11 mouse cellular contexts compared by ENCODE assay signal in genomic region chr5:96912254-96912635, GRCm38 (mm10).
DNase-seq lines count a peak whose midpoint lies in the region; ATAC-seq lines count a peak whose summit lies in the region.
"Had no signal": no experiment of that assay in that cellular context is flagged by ENCODE, and none has a peak within 500 bp of the region (broad histone marks: within the 10 kb centered on the region; RNA-seq: fewer than 3 reads in every experiment).

No protein-coding gene starts in this region.

- no peak for DNase-seq in heart, postnatal 4 days
- peak; percentile 38 to 40 for DNase-seq in B cell, adult 2 months
- no peak for DNase-seq in testis, postnatal 14 days (ENCODE audit: low spot score)
- no peak for DNase-seq in right cerebral cortex, postnatal 10 days (ENCODE audit: low spot score in 2 of 2)
- DNase-seq in urinary bladder, postnatal 14 days (ENCODE audit: low spot score) = no peak
- DNase-seq: cerebellum, postnatal 25 days had no signal

- H3K9me3 ChIP-seq in heart, embryonic 16.5 days (replicated peaks; ENCODE audit: control insufficient read depth, low read length) = no peaks in the 10 kb centered on the region
- H3K9me3 ChIP-seq in liver, embryonic 15.5 days (replicated peaks) = no peaks in the 10 kb centered on the region
- H3K9me3 ChIP-seq: hindbrain, embryonic 15.5 days had no signal

- no peaks in the 10 kb centered on the region for H3K27me3 ChIP-seq in heart, embryonic 16.5 days (ENCODE audit: control insufficient read depth, insufficient read depth, low read length)
- no peaks in the 10 kb centered on the region for H3K27me3 ChIP-seq in liver, embryonic 15.5 days
- H3K27me3 ChIP-seq: hindbrain, embryonic 15.5 days had no signal

- WGBS in heart, embryonic 16.5 days = 45% methylated on average over 4 of the region's 4 CpGs
- 16% methylated on average over 4 of the region's 4 CpGs for WGBS in liver, embryonic 15.5 days (ENCODE audit: insufficient replicate concordance)

- peak overlapping the region; percentile 74 for H3K27ac ChIP-seq in heart, embryonic 16.5 days (ENCODE audit: low read length)
- peak overlapping the region; percentile 80 for H3K27ac ChIP-seq in brown adipose tissue, adult 24 weeks (replicated peaks; ENCODE audit: low read depth, low read length)
- H3K27ac ChIP-seq in liver, embryonic 15.5 days (replicated peaks) = peak overlapping the region; percentile 94
- H3K27ac ChIP-seq: hindbrain, embryonic 15.5 days had no signal

- ATAC-seq in heart, embryonic 16.5 days (replicated peaks; ENCODE audit: extremely low read depth, insufficient read depth, low FRiP score) = no peak
- ATAC-seq in liver, embryonic 15.5 days (ENCODE audit: insufficient read depth) = no peak
- ATAC-seq: forebrain, embryonic 16.5 days had no signal

- H3K4me3 ChIP-seq in heart, embryonic 16.5 days (ENCODE audit: low read length) = no peak overlapping the region
- no peak overlapping the region for H3K4me3 ChIP-seq in brown adipose tissue, adult 24 weeks (ENCODE audit: insufficient read depth, low read depth, low read length)
- no peak overlapping the region; the same call in 1 of the 2 replicates for H3K4me3 ChIP-seq in liver, embryonic 15.5 days (replicated peaks)
- H3K4me3 ChIP-seq: hindbrain, embryonic 15.5 days had no signal

- no peak overlapping the region for H3K9ac ChIP-seq in heart, embryonic 16.5 days (ENCODE audit: low read length)
- peak overlapping the region; percentile 57 for H3K9ac ChIP-seq in liver, embryonic 15.5 days
- H3K9ac ChIP-seq: hindbrain, embryonic 15.5 days had no signal

- peaks cover 8% of the 10 kb centered on the region; the same call in 1 of the 2 replicates for H3K4me1 ChIP-seq in heart, embryonic 16.5 days (ENCODE audit: control insufficient read depth, insufficient read depth, low read length)
- H3K4me1 ChIP-seq in brown adipose tissue, adult 24 weeks (ENCODE audit: control insufficient read depth, insufficient read depth, insufficient read length, low read length) = peaks cover 11% of the 10 kb centered on the region; the same call in 1 of the 2 replicates
- H3K4me1 ChIP-seq in liver, embryonic 15.5 days (replicated peaks) = peaks cover 86% of the 10 kb centered on the region

- no peak overlapping the region for H3K4me2 ChIP-seq in heart, embryonic 16.5 days (ENCODE audit: low read depth, low read length)
- H3K4me2 ChIP-seq in liver, embryonic 15.5 days = peak overlapping the region; percentile 70
- H3K4me2 ChIP-seq: hindbrain, embryonic 15.5 days had no signal

- H3K36me3 ChIP-seq in heart, embryonic 16.5 days (ENCODE audit: control insufficient read depth, insufficient read depth) = no peaks in the 10 kb centered on the region
- H3K36me3 ChIP-seq in liver, embryonic 15.5 days (replicated peaks) = no peaks in the 10 kb centered on the region
- H3K36me3 ChIP-seq: hindbrain, embryonic 15.5 days had no signal

Comparison
In these comparisons a context has a peak if more than half of its experiments do, and no peak if none do; other contexts are left out.
1. DNase-seq: peak in B cell, adult 2 months (2 of 2); none in heart, postnatal 4 days (single experiment), testis, postnatal 14 days (single experiment), right cerebral cortex, postnatal 10 days (0 of 2) and urinary bladder, postnatal 14 days (single experiment).
2. Peak in every context shown above with its lines, with median percentiles within 50 percentile points of each other: H3K27ac ChIP-seq.